Mouse (Mus musculus): ENCODE results near the gene Zfp341. TPM values are rescaled to one million over a fixed set of nuclear protein-coding genes. Genes with fewer than 3 reads are reported as not detected.

Gene Zfp341
- polyA plus RNA-seq, 1 experiment = 3.4 TPM

DNA sequence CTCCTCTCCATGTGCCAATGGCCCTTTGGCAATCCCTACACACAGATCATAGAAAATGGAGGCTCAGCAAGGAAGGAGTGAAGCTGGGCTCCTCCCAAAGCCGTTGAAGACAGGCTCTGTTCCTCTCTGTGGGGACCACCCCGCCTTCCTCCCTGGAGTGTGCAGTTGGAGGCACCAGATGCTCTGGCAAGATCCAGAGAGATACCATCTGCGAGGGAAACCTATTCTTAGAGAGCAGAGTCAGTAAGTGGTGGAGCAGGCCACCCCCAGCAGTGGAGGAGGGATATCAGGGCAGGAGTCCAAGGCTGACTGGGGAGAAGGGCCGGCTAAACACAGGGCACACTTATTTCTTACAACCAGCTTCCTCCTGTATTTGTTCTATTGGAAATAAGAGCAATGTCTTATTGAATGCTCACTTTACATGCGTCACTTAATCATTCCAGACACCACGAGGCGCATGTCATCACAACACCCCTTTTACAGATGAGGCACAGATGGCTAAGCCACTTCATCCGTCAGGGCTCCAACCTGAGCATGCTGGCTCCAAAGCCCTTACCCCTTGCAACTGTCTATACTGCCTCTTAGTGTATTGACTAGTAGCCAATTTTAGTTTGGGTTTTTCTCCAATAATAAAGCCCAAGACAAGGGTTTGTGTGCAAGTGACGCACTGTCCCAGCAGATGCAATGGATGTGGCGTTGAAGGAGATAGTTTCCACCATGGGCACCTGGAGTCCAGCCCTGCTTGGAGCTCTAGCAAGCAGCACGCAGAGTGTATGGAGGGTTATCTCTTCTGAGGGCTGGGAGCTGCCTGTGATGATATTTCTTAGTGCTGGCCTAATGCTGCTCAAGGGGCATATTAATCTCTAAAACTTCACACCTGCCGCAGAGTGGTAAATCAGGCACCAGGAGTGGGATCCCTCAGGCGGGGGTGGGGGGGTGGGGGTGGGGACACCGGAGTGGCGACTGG, 28.9 kb upstream of the Zfp341 start:
- no peaks in the 10 kb centered on the region for H3K79me2 ChIP-seq (ENCODE audit: control insufficient read depth, insufficient read depth)
- H3K4me2 ChIP-seq (ENCODE audit: low read depth) = no peak overlapping the region
- H3ac ChIP-seq (ENCODE audit: control insufficient read depth, insufficient read length) = no peak overlapping the region
- H3K27me3 ChIP-seq (ENCODE audit: control insufficient read depth, insufficient read depth, insufficient read length) = peaks cover 6% of the 10 kb centered on the region
- no peaks in the 10 kb centered on the region for H3K36me3 ChIP-seq (ENCODE audit: control insufficient read depth, insufficient read depth)
- no peak overlapping the region for H3K4me3 ChIP-seq
- TF ChIP-seq TCF12 (IDR thresholded peaks at IDR 0.05; ENCODE audit: insufficient read depth, poor library complexity, severe bottlenecking) (peak; percentile 23), MYOG (IDR thresholded peaks at IDR 0.05; ENCODE audit: control insufficient read depth in 1 of 3, insufficient read depth in 1 of 3, insufficient read length in 2 of 3, low read depth in 2 of 3) (peak in 1 of 3 experiments; percentile 59), TCF3 (IDR thresholded peaks at IDR 0.05; ENCODE audit: insufficient read length, low read depth) (no peak), MYOD1 (IDR thresholded peaks at IDR 0.05; ENCODE audit: control insufficient read depth in 1 of 3, insufficient read length in 2 of 3, low read depth in 2 of 3) (peak in 1 of 3 experiments; percentile 47)

DNA sequence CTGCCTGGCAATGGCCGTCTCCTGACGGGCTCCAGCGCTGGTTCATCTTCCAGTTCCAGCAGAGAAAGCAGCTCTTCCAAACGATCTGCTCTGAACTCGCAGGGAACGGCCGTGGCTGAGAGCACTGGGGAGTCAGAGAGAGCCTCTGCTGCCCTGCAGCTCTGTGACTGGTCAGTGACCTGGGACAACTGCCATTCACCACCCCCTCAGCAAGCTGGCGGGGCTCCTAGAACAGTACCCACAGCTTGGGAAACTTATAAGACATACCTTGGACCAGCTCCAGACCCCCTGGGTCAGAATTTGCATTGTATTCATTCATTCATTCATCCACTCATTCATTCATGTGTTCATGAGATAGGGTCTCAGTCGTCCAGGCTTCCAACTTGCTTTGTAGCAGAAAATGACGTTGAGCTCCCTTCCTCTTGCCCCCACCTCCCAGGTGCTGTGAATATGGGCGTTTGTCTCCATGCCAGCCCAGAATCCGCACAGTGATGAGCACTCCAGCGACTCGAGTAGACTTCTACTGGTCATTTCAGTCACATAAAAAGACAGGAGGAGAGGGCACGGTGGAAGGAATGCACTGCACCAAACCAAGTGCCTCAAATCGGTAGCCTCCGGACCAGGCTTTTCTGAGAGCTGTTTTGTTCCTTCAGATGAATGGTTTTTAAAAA, 28.0 kb upstream of the Zfp341 start:
- TF ChIP-seq TCF12 (IDR thresholded peaks at IDR 0.05; ENCODE audit: insufficient read depth, poor library complexity, severe bottlenecking) (no peak), CEBPB (IDR thresholded peaks at IDR 0.05; ENCODE audit: insufficient read depth, poor library complexity, severe bottlenecking) (no peak), POLR2A (IDR thresholded peaks at IDR 0.05; ENCODE audit: insufficient read length, low read depth) (no peak), MAX (IDR thresholded peaks at IDR 0.05; ENCODE audit: low read depth) (no peak), USF1 (IDR thresholded peaks at IDR 0.05; ENCODE audit: low read depth) (no peak)
- H3ac ChIP-seq (ENCODE audit: control insufficient read depth, insufficient read length) = no peak overlapping the region
- no peaks in the 10 kb centered on the region for H3K79me2 ChIP-seq (ENCODE audit: control insufficient read depth, insufficient read depth)
- peaks cover 6% of the 10 kb centered on the region for H3K27me3 ChIP-seq (ENCODE audit: control insufficient read depth, insufficient read depth, insufficient read length)
- H3K4me3 ChIP-seq = no peak overlapping the region
- no peaks in the 10 kb centered on the region for H3K36me3 ChIP-seq (ENCODE audit: control insufficient read depth, insufficient read depth)
- peak overlapping the region; percentile 27 for H3K4me2 ChIP-seq (ENCODE audit: low read depth)

DNA sequence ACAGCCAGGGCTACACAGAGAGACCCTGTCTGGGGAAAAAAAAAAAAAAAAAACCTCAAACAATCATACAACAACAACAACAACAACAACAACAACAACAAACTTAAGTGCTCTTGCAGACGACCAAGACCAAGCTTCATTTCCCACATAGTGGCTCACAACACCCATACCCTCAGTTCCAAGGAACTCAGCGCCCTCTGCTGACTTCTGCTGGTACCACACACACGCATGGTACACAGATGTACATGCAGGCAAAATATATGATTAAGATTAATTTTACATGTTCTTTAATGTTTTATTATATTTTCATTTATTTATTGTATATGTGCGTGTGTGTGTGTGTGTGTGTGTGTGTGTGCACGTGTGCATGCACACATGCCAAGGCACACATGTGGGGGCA, 26.7 kb upstream of the Zfp341 start:
- H3K4me3 ChIP-seq = no peak overlapping the region
- H3K27me3 ChIP-seq (ENCODE audit: control insufficient read depth, insufficient read depth, insufficient read length) = peaks cover 6% of the 10 kb centered on the region
- TF ChIP-seq MYOD1 (IDR thresholded peaks at IDR 0.05; ENCODE audit: control insufficient read depth in 1 of 3, insufficient read length in 2 of 3, low read depth in 2 of 3) = no peak
- no peak for TF ChIP-seq REST (IDR thresholded peaks at IDR 0.05; ENCODE audit: insufficient read depth, insufficient read length)
- no peak for TF ChIP-seq TCF3 (IDR thresholded peaks at IDR 0.05; ENCODE audit: insufficient read length, low read depth)
- TF ChIP-seq TCF12 (IDR thresholded peaks at IDR 0.05; ENCODE audit: insufficient read depth, poor library complexity, severe bottlenecking) = no peak
- no peak for TF ChIP-seq POLR2AphosphoS2 (IDR thresholded peaks at IDR 0.05; ENCODE audit: insufficient read length, low read depth)
- TF ChIP-seq USF1 (IDR thresholded peaks at IDR 0.05; ENCODE audit: low read depth) = no peak
- no peak for TF ChIP-seq MYOG (IDR thresholded peaks at IDR 0.05; ENCODE audit: control insufficient read depth in 1 of 3, insufficient read depth in 1 of 3, insufficient read length in 2 of 3, low read depth in 2 of 3)
- TF ChIP-seq MAX (IDR thresholded peaks at IDR 0.05; ENCODE audit: low read depth) = no peak
- no peak for TF ChIP-seq POLR2A (IDR thresholded peaks at IDR 0.05; ENCODE audit: insufficient read length, low read depth)
- TF ChIP-seq E2F4 (IDR thresholded peaks at IDR 0.05; ENCODE audit: insufficient read depth) = no peak
- no peak for TF ChIP-seq SRF (IDR thresholded peaks at IDR 0.05; ENCODE audit: control insufficient read depth, insufficient read length, low read depth)
- no peak for TF ChIP-seq CEBPB (IDR thresholded peaks at IDR 0.05; ENCODE audit: insufficient read depth, poor library complexity, severe bottlenecking)
- H3ac ChIP-seq (ENCODE audit: control insufficient read depth, insufficient read length) = no peak overlapping the region
- H3K4me2 ChIP-seq (ENCODE audit: low read depth) = no peak overlapping the region
- no peaks in the 10 kb centered on the region for H3K36me3 ChIP-seq (ENCODE audit: control insufficient read depth, insufficient read depth)
- H3K79me2 ChIP-seq (ENCODE audit: control insufficient read depth, insufficient read depth) = no peaks in the 10 kb centered on the region

DNA sequence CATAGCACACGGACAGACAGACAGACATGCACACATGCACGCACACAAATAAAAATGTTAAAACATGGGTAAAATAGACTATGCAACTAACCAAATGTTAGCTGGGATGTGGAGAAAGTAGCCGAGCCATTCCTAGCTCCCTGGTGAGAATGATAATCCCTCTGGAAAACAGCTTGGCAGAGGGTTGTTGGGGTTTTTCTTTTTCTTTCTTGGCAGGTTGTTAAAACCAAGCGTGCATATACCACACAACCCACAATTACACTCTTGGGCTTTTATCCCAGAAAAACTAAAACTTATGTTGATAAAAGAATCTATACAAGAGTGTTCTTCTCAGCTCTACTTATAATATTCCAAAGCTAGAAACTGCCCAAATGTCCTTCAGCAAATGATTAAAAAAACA, 24.0 kb upstream of the Zfp341 start:
- Histone ChIP-seq H3ac (ENCODE audit: control insufficient read depth, insufficient read length) (no peak overlapping the region), H3K4me3 (no peak overlapping the region), H3K4me2 (ENCODE audit: low read depth) (no peak overlapping the region), H3K79me2 (ENCODE audit: control insufficient read depth, insufficient read depth) (no peaks in the 10 kb centered on the region), H3K36me3 (ENCODE audit: control insufficient read depth, insufficient read depth) (no peaks in the 10 kb centered on the region), H3K27me3 (ENCODE audit: control insufficient read depth, insufficient read depth, insufficient read length) (peaks cover 6% of the 10 kb centered on the region)
- TF ChIP-seq POLR2A (IDR thresholded peaks at IDR 0.05; ENCODE audit: insufficient read length, low read depth) = no peak
- no peak for TF ChIP-seq MYOD1 (IDR thresholded peaks at IDR 0.05; ENCODE audit: control insufficient read depth in 1 of 3, insufficient read length in 2 of 3, low read depth in 2 of 3)
- no peak for TF ChIP-seq MAX (IDR thresholded peaks at IDR 0.05; ENCODE audit: low read depth)
- no peak for TF ChIP-seq CEBPB (IDR thresholded peaks at IDR 0.05; ENCODE audit: insufficient read depth, poor library complexity, severe bottlenecking)
- no peak for TF ChIP-seq TCF12 (IDR thresholded peaks at IDR 0.05; ENCODE audit: insufficient read depth, poor library complexity, severe bottlenecking)
- TF ChIP-seq TCF3 (IDR thresholded peaks at IDR 0.05; ENCODE audit: insufficient read length, low read depth) = no peak
- no peak for TF ChIP-seq SRF (IDR thresholded peaks at IDR 0.05; ENCODE audit: control insufficient read depth, insufficient read length, low read depth)
- no peak for TF ChIP-seq USF1 (IDR thresholded peaks at IDR 0.05; ENCODE audit: low read depth)

DNA sequence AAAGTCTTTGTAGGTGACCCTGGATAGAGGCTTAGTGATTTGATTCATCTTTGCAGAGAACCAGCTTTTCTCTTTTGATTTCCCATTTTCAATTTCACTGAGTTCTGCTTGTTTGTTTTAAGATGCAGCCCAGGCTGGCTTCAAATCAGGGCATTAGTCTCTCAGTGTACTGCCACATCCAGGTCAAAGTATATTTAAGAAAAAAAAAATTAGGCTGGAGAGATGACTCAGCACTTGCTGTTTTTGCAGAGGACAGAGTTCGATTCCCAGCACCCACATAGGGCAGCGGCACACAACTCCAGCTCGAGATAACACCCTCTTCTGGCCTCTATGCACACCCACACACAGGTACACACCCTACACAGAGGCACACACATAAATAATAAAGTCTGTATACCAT, 21.9 kb upstream of the Zfp341 start:
- H3ac ChIP-seq (ENCODE audit: control insufficient read depth, insufficient read length) = no peak overlapping the region
- no peak for TF ChIP-seq MYOD1 (IDR thresholded peaks at IDR 0.05; ENCODE audit: control insufficient read depth in 1 of 3, insufficient read length in 2 of 3, low read depth in 2 of 3)
- TF ChIP-seq MYOG (IDR thresholded peaks at IDR 0.05; ENCODE audit: control insufficient read depth in 1 of 3, insufficient read depth in 1 of 3, insufficient read length in 2 of 3, low read depth in 2 of 3) = no peak
- TF ChIP-seq CEBPB (IDR thresholded peaks at IDR 0.05; ENCODE audit: insufficient read depth, poor library complexity, severe bottlenecking) = no peak
- TF ChIP-seq TCF3 (IDR thresholded peaks at IDR 0.05; ENCODE audit: insufficient read length, low read depth) = no peak
- TF ChIP-seq TCF12 (IDR thresholded peaks at IDR 0.05; ENCODE audit: insufficient read depth, poor library complexity, severe bottlenecking) = no peak
- no peak for TF ChIP-seq POLR2A (IDR thresholded peaks at IDR 0.05; ENCODE audit: insufficient read length, low read depth)
- TF ChIP-seq USF1 (IDR thresholded peaks at IDR 0.05; ENCODE audit: low read depth) = no peak
- no peak for TF ChIP-seq REST (IDR thresholded peaks at IDR 0.05; ENCODE audit: insufficient read depth, insufficient read length)
- no peak for TF ChIP-seq POLR2AphosphoS2 (IDR thresholded peaks at IDR 0.05; ENCODE audit: insufficient read length, low read depth)
- TF ChIP-seq E2F4 (IDR thresholded peaks at IDR 0.05; ENCODE audit: insufficient read depth) = no peak
- H3K79me2 ChIP-seq (ENCODE audit: control insufficient read depth, insufficient read depth) = no peaks in the 10 kb centered on the region
- no peak overlapping the region for H3K4me3 ChIP-seq
- H3K27me3 ChIP-seq (ENCODE audit: control insufficient read depth, insufficient read depth, insufficient read length) = peaks cover 6% of the 10 kb centered on the region
- H3K36me3 ChIP-seq (ENCODE audit: control insufficient read depth, insufficient read depth) = no peaks in the 10 kb centered on the region
- no peak overlapping the region for H3K4me2 ChIP-seq (ENCODE audit: low read depth)

Measured in myocyte (in vitro differentiated cells).